Mouse (Mus musculus): Measurements from ENCODE around the gene Eps15. TPM values are rescaled to one million over a fixed set of nuclear protein-coding genes. Genes with fewer than 3 reads are reported as not detected.
A peak's percentile ranks its signal among the peaks of the same experiment; 100 is the strongest.

Gene Eps15
- 9.7 and 13.0 TPM in 2 replicates for total RNA-seq (2012; rRNA removed)

DNA sequence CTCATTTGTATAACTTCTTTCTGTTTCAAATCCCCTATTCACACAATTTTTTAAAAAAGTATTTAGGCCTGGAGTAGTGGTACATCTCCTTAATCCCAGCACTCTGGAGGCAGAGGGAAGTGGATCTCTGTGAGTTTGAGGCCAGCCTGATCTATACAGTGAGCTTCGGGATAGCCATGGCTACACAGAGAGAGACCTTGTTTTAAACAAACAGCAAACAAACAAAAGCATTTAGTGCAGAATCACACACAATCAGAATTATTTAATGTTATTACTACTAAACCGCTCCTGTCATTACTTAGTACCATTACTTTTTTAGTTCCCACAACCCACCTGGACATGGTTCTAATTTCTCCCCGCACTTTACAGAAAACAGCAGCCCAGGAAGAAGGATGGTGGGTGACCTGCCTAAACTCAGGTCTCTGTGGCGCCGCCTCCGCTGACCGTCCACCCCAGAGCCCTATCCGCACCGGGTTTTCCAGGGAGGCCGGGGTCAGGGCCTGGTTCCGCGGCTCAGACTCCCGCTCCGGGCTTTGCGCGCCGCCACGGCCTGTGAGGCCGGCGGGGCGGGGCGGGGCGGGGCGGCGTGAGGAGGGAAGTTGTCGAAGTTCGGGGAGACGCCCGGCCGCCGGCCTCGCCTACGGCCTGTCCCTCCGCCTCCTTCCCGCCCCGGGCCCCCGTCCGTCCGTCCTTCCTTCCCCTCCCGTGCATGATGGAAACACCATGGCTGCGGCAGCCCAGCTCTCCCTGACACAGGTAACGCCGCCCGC lies at the start of gene Eps15:
Gene Eps15 (plus strand): TSS at position 580 of the 770 bp plus-strand sequence.
- Histone ChIP-seq H3K9me3 (ENCODE audit: control insufficient read depth, insufficient read depth, low read depth, low read length) (no peaks in the 10 kb centered on the region), H3K9ac (ENCODE audit: insufficient read depth, low read depth, low read length, poor library complexity, severe bottlenecking) (peak within 1 kb of the TSS; percentile 91), H3K36me3 (ENCODE audit: control insufficient read depth, insufficient read depth, low read length, poor library complexity, severe bottlenecking) (no peaks in the 10 kb centered on the region), H3K27ac (ENCODE audit: insufficient read depth, low read depth, low read length, poor library complexity, severe bottlenecking) (no peak within 1 kb of the TSS), H3K4me1 (ENCODE audit: control insufficient read depth in 2 of 2, insufficient read depth in 2 of 2, low read length in 2 of 2, poor library complexity in 1 of 2) (no peaks in the 10 kb centered on the region), H3K4me3 (ENCODE audit: insufficient read depth in 1 of 2, low read depth in 1 of 2, low read length in 2 of 2, poor library complexity in 1 of 2, severe bottlenecking in 1 of 2) (peak within 1 kb of the TSS; percentile 96 to 97)
- in situ Hi-C loops (cut with MboI; ENCODE audit: low sequenced_read_pairs in 2 of 2, unreplicated experiment in 2 of 2) = no loop called here
- DNase-seq (ENCODE audit: low read depth, low spot score) = peak; percentile 86
- TF ChIP-seq MAFK (IDR thresholded peaks at IDR 0.05; ENCODE audit: insufficient read depth, low read depth, low read length) (no peak), ZC3H11A (IDR thresholded peaks at IDR 0.05; ENCODE audit: borderline replicate concordance, low read depth, low read length) (no peak), ZNF384 (IDR thresholded peaks at IDR 0.05; ENCODE audit: low read depth, low read length) (no peak), HCFC1 (IDR thresholded peaks at IDR 0.05; ENCODE audit: borderline replicate concordance, insufficient read depth, low read length) (peak; percentile 78), CHD2 (IDR thresholded peaks at IDR 0.05; ENCODE audit: low read depth, low read length) (no peak)

DNA sequence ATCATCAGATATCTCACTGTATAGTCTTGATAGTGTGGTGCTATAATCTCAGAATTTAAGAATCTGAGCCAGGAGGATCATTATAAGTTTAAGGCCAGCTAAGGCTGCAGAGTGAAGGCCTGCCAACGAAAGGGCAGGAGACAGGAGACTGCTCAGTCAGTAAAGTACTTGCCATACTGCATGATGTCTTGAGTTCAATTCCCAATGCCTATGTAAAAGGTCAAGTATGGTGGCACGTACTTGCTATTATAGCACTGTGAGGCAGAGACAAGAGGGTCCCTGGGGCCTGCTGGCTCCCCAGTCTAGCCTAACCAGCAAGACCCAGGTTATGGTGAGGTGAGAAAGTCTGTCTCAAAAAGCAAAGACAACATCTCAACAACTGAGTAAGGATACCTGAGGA lies 45.9 kb upstream of the Eps15 start, which contains the start of gene Calr4:
Gene Calr4 (plus strand): TSS at position 301 of the 400 bp plus-strand sequence.
- H3K9ac ChIP-seq (ENCODE audit: insufficient read depth, low read depth, low read length, poor library complexity, severe bottlenecking) = no peak within 1 kb of the TSS
- H3K27ac ChIP-seq (ENCODE audit: insufficient read depth, low read depth, low read length, poor library complexity, severe bottlenecking) = no peak within 1 kb of the TSS
- no peaks in the 10 kb centered on the region for H3K9me3 ChIP-seq (ENCODE audit: control insufficient read depth, insufficient read depth, low read depth, low read length)
- peaks cover 4% of the 10 kb centered on the region in 2 experiments; a peak in 2 of 4 replicates for H3K4me1 ChIP-seq (ENCODE audit: control insufficient read depth in 2 of 2, insufficient read depth in 2 of 2, low read length in 2 of 2, poor library complexity in 1 of 2)
- H3K36me3 ChIP-seq (ENCODE audit: control insufficient read depth, insufficient read depth, low read length, poor library complexity, severe bottlenecking) = no peaks in the 10 kb centered on the region
- no peak within 1 kb of the TSS for H3K4me3 ChIP-seq (ENCODE audit: insufficient read depth in 1 of 2, low read depth in 1 of 2, low read length in 2 of 2, poor library complexity in 1 of 2, severe bottlenecking in 1 of 2)
- no peak for DNase-seq (ENCODE audit: low read depth, low spot score)
- TF ChIP-seq ZC3H11A (IDR thresholded peaks at IDR 0.05; ENCODE audit: borderline replicate concordance, low read depth, low read length) = no peak
- TF ChIP-seq ZNF384 (IDR thresholded peaks at IDR 0.05; ENCODE audit: low read depth, low read length) = no peak
- no peak for TF ChIP-seq HCFC1 (IDR thresholded peaks at IDR 0.05; ENCODE audit: borderline replicate concordance, insufficient read depth, low read length)
- TF ChIP-seq MAFK (IDR thresholded peaks at IDR 0.05; ENCODE audit: insufficient read depth, low read depth, low read length) = no peak
- no peak for TF ChIP-seq CHD2 (IDR thresholded peaks at IDR 0.05; ENCODE audit: low read depth, low read length)
- in situ Hi-C loops (cut with MboI; ENCODE audit: low sequenced_read_pairs in 2 of 2, unreplicated experiment in 2 of 2) = no loop called here

DNA sequence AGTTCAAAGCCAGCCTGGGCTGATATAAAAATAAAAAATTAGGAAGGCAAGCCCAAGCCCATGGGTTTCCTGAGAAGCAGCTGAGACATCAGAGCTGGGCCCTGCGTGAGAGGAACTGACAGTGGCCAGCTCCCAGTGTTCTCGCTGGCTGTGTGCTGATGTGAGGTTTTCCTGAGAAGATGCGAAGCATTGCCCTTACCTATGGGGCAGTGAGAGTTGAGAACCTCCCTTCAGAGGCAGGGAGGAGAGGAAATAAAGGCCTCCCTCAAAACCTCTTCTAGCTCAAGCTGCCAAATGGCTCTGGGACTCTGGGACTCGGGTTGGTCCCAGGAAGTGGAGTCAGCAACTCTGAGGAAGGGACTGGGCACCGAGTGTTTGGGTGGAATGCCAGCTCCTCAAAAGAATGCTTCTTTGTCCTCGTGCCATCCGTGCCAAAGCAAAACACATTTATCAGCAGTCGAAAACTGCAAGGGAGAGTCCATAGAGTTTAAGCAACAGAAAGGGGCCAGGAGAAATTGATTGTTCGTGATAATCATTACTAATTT lies 45.2 kb upstream of the Eps15 start:
- Histone ChIP-seq H3K36me3 (ENCODE audit: control insufficient read depth, insufficient read depth, low read length, poor library complexity, severe bottlenecking) (no peaks in the 10 kb centered on the region), H3K27ac (ENCODE audit: insufficient read depth, low read depth, low read length, poor library complexity, severe bottlenecking) (no peak overlapping the region), H3K9ac (ENCODE audit: insufficient read depth, low read depth, low read length, poor library complexity, severe bottlenecking) (no peak overlapping the region), H3K4me1 (ENCODE audit: control insufficient read depth in 2 of 2, insufficient read depth in 2 of 2, low read length in 2 of 2, poor library complexity in 1 of 2) (peaks cover 3 to 4% of the 10 kb centered on the region in 2 experiments; a peak in 2 of 4 replicates), H3K4me3 (ENCODE audit: insufficient read depth in 1 of 2, low read depth in 1 of 2, low read length in 2 of 2, poor library complexity in 1 of 2, severe bottlenecking in 1 of 2) (no peak overlapping the region), H3K9me3 (ENCODE audit: control insufficient read depth, insufficient read depth, low read depth, low read length) (no peaks in the 10 kb centered on the region)
- DNase-seq (ENCODE audit: low read depth, low spot score) = no peak
- TF ChIP-seq ZC3H11A (IDR thresholded peaks at IDR 0.05; ENCODE audit: borderline replicate concordance, low read depth, low read length) (no peak), HCFC1 (IDR thresholded peaks at IDR 0.05; ENCODE audit: borderline replicate concordance, insufficient read depth, low read length) (no peak), CHD2 (IDR thresholded peaks at IDR 0.05; ENCODE audit: low read depth, low read length) (no peak), MAFK (IDR thresholded peaks at IDR 0.05; ENCODE audit: insufficient read depth, low read depth, low read length) (no peak), ZNF384 (IDR thresholded peaks at IDR 0.05; ENCODE audit: low read depth, low read length) (no peak)
- in situ Hi-C loops (cut with MboI; ENCODE audit: low sequenced_read_pairs in 2 of 2, unreplicated experiment in 2 of 2) = no loop called here

DNA sequence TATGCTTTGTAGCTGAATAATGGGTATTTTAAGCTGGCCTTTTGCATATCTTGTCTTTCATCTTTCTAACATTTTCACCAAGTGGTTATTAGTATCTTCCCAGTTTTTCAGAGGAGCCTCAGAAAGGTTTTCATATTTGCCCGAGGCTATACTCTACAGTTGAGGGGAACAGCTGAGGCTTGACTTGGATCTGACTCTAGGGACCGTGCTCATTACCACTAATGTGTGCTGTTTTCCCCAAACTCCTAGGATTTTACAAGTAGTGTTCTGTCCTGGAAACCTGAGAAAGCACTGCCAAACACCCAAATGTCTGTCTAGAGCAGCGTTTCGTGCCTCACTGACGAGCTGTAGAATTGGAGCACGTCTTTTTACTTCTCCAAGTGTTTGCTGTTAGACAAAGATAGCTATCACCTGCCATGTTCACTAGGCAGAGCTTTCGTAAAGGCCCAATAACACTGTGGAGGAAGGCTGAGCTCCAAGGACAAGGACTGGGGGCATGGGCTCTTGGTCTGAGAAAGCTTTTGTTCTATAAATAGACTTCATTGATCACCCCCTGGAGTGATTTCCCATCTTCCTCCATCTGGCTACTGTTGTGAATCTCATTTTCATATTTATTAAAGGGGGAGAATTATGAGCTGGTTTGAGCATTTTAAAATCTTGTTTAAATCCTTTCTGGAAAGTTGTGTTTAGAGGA lies 43.7 kb upstream of the Eps15 start:
- no peak overlapping the region for H3K4me3 ChIP-seq (ENCODE audit: insufficient read depth in 1 of 2, low read depth in 1 of 2, low read length in 2 of 2, poor library complexity in 1 of 2, severe bottlenecking in 1 of 2)
- no peak overlapping the region for H3K27ac ChIP-seq (ENCODE audit: insufficient read depth, low read depth, low read length, poor library complexity, severe bottlenecking)
- in situ Hi-C loops (cut with MboI; ENCODE audit: low sequenced_read_pairs in 2 of 2, unreplicated experiment in 2 of 2) = no loop called here
- peaks cover 3 to 4% of the 10 kb centered on the region in 2 experiments; a peak in 2 of 4 replicates for H3K4me1 ChIP-seq (ENCODE audit: control insufficient read depth in 2 of 2, insufficient read depth in 2 of 2, low read length in 2 of 2, poor library complexity in 1 of 2)
- DNase-seq (ENCODE audit: low read depth, low spot score) = no peak
- TF ChIP-seq ZC3H11A (IDR thresholded peaks at IDR 0.05; ENCODE audit: borderline replicate concordance, low read depth, low read length) (no peak), CHD2 (IDR thresholded peaks at IDR 0.05; ENCODE audit: low read depth, low read length) (no peak), MAFK (IDR thresholded peaks at IDR 0.05; ENCODE audit: insufficient read depth, low read depth, low read length) (no peak), ZNF384 (IDR thresholded peaks at IDR 0.05; ENCODE audit: low read depth, low read length) (no peak), HCFC1 (IDR thresholded peaks at IDR 0.05; ENCODE audit: borderline replicate concordance, insufficient read depth, low read length) (no peak)
- H3K9ac ChIP-seq (ENCODE audit: insufficient read depth, low read depth, low read length, poor library complexity, severe bottlenecking) = no peak overlapping the region
- H3K9me3 ChIP-seq (ENCODE audit: control insufficient read depth, insufficient read depth, low read depth, low read length) = no peaks in the 10 kb centered on the region
- H3K36me3 ChIP-seq (ENCODE audit: control insufficient read depth, insufficient read depth, low read length, poor library complexity, severe bottlenecking) = no peaks in the 10 kb centered on the region

All from ES-E14 (cell line).